Mouse (Mus musculus) left cerebral cortex, postnatal 36 days (tissue): ENCODE data around the gene Gm10392. TPM values are rescaled to one million over a fixed set of nuclear protein-coding genes. Genes with fewer than 3 reads are reported as not detected.
"Not testable (repeated sequence)": the region's sequence is repeated elsewhere in the genome, so short reads cannot be mapped to it uniquely, and the experiment has no call there.

Experiments used
- DNase-seq, 2 experiments: peaks; one replicate each; pipeline ENCODE4 v3.0.0; 2021 to 2022; ENCODE audit warnings: low spot score in 2 of 2, mixed read lengths in 1 of 2
- intact Hi-C: fragments of 180-260 bp; cut with DNase I; formaldehyde crosslinking; loops from one replicate; pipeline ENCODE4 v1.15.1; 2025
- total RNA-seq, 2 experiments: library from RNA; stranded (reverse); gene quantifications; 2 replicates each; pipeline ENCODE4 v1.2.3; 2021

Gene Gm10392
- total RNA-seq = not detected

GRCm38 (mm10) chr11:77519043-77519442 is at the start of gene Gm10392:
Gm10392 (minus strand) TSS chr11:77519198.
- no peak for DNase-seq
- intact Hi-C loops = no loop called here

- intact Hi-C loops = no loop called here
- no peak for DNase-seq
Observed at GRCm38 (mm10) chr11:77545261-77545660, 26.3 kb upstream of the Gm10392 start.

GRCm38 (mm10) chr11:77532202-77532846 is 13.3 kb upstream of the Gm10392 start:
- intact Hi-C loops = no loop called here
- DNase-seq = no peak

- intact Hi-C loops = no loop called here
- DNase-seq = no peak
Observed at GRCm38 (mm10) chr11:77530862-77531261, 11.9 kb upstream of the Gm10392 start.

GRCm38 (mm10) chr11:77529644-77530043 is 10.6 kb upstream of the Gm10392 start:
- intact Hi-C loops = no loop called here
- no peak for DNase-seq

- DNase-seq, intact Hi-C loops: not testable (repeated sequence)
Observed at GRCm38 (mm10) chr11:77528420-77528819, 9.4 kb upstream of the Gm10392 start.

- intact Hi-C loops = no loop called here
- no peak for DNase-seq
Observed at GRCm38 (mm10) chr11:77525804-77526486, 6.9 kb upstream of the Gm10392 start.

- DNase-seq = no peak
- intact Hi-C loops = no loop called here
Observed at GRCm38 (mm10) chr11:77520601-77521529, 1.9 kb upstream of the Gm10392 start.

- no peak for DNase-seq
- intact Hi-C loops = no loop called here
Observed at GRCm38 (mm10) chr11:77518051-77518798, 773 bp downstream of the Gm10392 start.

GRCm38 (mm10) chr11:77516553-77517425 is 2.2 kb downstream of the Gm10392 start:
- intact Hi-C loops = no loop called here
- no peak for DNase-seq

GRCm38 (mm10) chr11:77515637-77516552 is 3.1 kb downstream of the Gm10392 start, which contains the start of gene Trp53i13:
Trp53i13 (minus strand) TSS chr11:77515980.
- DNase-seq = no peak
- intact Hi-C loops = no loop called here

- intact Hi-C loops = no loop called here
- DNase-seq = peak; percentile 62 to 66
Observed at GRCm38 (mm10) chr11:77514832-77515636, 4.0 kb downstream of the Gm10392 start, which contains the start of gene Abhd15. Abhd15 (plus strand) TSS chr11:77515121.

GRCm38 (mm10) chr11:77514281-77514831 is 4.6 kb downstream of the Gm10392 start:
- intact Hi-C loops = no loop called here
- DNase-seq = no peak

- DNase-seq = no peak
- intact Hi-C loops = no loop called here
Observed at GRCm38 (mm10) chr11:77513811-77514170, 5.2 kb downstream of the Gm10392 start.

- intact Hi-C loops = no loop called here
- peak; percentile 60 to 63 for DNase-seq
Observed at GRCm38 (mm10) chr11:77512891-77513810, 5.8 kb downstream of the Gm10392 start.
